Mouse (Mus musculus) heart, embryonic 11.5 days (tissue): ENCODE measurements at regions not wholly inside any gene's neighbourhood (a gene's known extent, or its start where the extent isn't known, plus 50 kb on each side); places are given as distances from the start of the nearest gene placed in this dataset.

Source experiments
- ATAC-seq: fragments of 200-750 bp; cut with Nextera tagmentation; replicated peaks from 2 replicates; pipeline ENCODE4 v1.8.0; 2017; ENCODE audit warnings: moderate library complexity; ENCODE audit not compliant: insufficient number of reproducible peaks, low FRiP score, low TSS enrichment
- H3K27ac ChIP-seq: fragments of 300-500 bp; sonication (generic); 2 replicates; pipeline ENCODE4 v1.5.1; 2014; ENCODE audit warnings: mild to moderate bottlenecking, low read depth, low read length
- H3K27me3 ChIP-seq: fragments of 300-500 bp; sonication (generic); 2 replicates; pipeline ENCODE4 v1.6.1; 2014; ENCODE audit warnings: mild to moderate bottlenecking, low read length, mixed read lengths; ENCODE audit not compliant: control insufficient read depth, insufficient read depth
- H3K36me3 ChIP-seq: fragments of 300-500 bp; sonication (generic); 2 replicates; pipeline ENCODE4 v1.6.1; 2014; ENCODE audit warnings: mild to moderate bottlenecking, low read length, moderate library complexity, mixed read lengths; ENCODE audit not compliant: control insufficient read depth, insufficient read depth
- H3K4me1 ChIP-seq: fragments of 300-500 bp; sonication (generic); 2 replicates; pipeline ENCODE4 v1.6.1; 2014; ENCODE audit warnings: low read length; ENCODE audit not compliant: control insufficient read depth, insufficient read depth
- H3K4me2 ChIP-seq: fragments of 300-500 bp; sonication (generic); 2 replicates; pipeline ENCODE4 v1.6.1; 2014; ENCODE audit warnings: mild to moderate bottlenecking, moderate library complexity
- H3K4me3 ChIP-seq: fragments of 300-500 bp; sonication (generic); 2 replicates; pipeline ENCODE4 v1.5.1; 2014; ENCODE audit warnings: low read depth, low read length
- H3K9ac ChIP-seq: fragments of 300-500 bp; sonication (generic); 2 replicates; pipeline ENCODE4 v1.6.1; 2014; ENCODE audit warnings: mild to moderate bottlenecking, low read depth, low read length, moderate library complexity
- H3K9me3 ChIP-seq: fragments of 300-500 bp; sonication (generic); replicated peaks from 2 replicates; pipeline ENCODE4 v1.6.1; 2016; ENCODE audit warnings: low read length; ENCODE audit not compliant: control insufficient read depth
- WGBS: fragments of 180-500 bp; shearing (Covaris S2); extraction: QIAGEN DNeasy Blood & Tissue Kit; methylation state at CpG from one replicate; pipeline ENCODE4 v1.1.7; 2014; ENCODE audit not compliant: insufficient replicate concordance; 5-methylcytosine and 5-hydroxymethylcytosine counted together

GRCm38 (mm10) chr5:100221005-100221583 is 61.5 kb upstream of the Tmem150c start:
- H3K4me2 ChIP-seq: no peak overlapping the region
- H3K4me3 ChIP-seq: no peak overlapping the region
- H3K27ac ChIP-seq: no peak overlapping the region
- no peak overlapping the region for H3K9ac ChIP-seq
- ATAC-seq: no peak
- no peaks in the 10 kb centered on the region for H3K36me3 ChIP-seq
- WGBS: 62% methylated on average over 10 of the region's 10 CpGs
- H3K4me1 ChIP-seq: no peaks in the 10 kb centered on the region
- no peaks in the 10 kb centered on the region for H3K9me3 ChIP-seq
- H3K27me3 ChIP-seq: peaks cover 3% of the 10 kb centered on the region

GRCm38 (mm10) chr5:100220320-100220719 is 60.7 kb upstream of the Tmem150c start:
- H3K4me3 ChIP-seq: no peak overlapping the region
- H3K27me3 ChIP-seq: peaks cover 3% of the 10 kb centered on the region
- no peaks in the 10 kb centered on the region for H3K9me3 ChIP-seq
- 84% methylated on average over 11 of the region's 11 CpGs for WGBS
- H3K4me1 ChIP-seq: peaks cover 2% of the 10 kb centered on the region; the same call in 1 of the 2 replicates
- no peak overlapping the region for H3K4me2 ChIP-seq
- no peak for ATAC-seq
- H3K27ac ChIP-seq: no peak overlapping the region
- no peak overlapping the region for H3K9ac ChIP-seq
- no peaks in the 10 kb centered on the region for H3K36me3 ChIP-seq

GRCm38 (mm10) chr5:100218256-100218851 is 58.7 kb upstream of the Tmem150c start:
- no peak overlapping the region for H3K27ac ChIP-seq
- no peak for ATAC-seq
- peaks cover 10% of the 10 kb centered on the region for H3K27me3 ChIP-seq
- no peaks in the 10 kb centered on the region for H3K9me3 ChIP-seq
- H3K36me3 ChIP-seq: no peaks in the 10 kb centered on the region
- no peak overlapping the region for H3K4me3 ChIP-seq
- WGBS: 76% methylated on average over 3 of the region's 3 CpGs
- H3K4me1 ChIP-seq: peaks cover 15% of the 10 kb centered on the region
- H3K9ac ChIP-seq: no peak overlapping the region
- no peak overlapping the region for H3K4me2 ChIP-seq

DNA sequence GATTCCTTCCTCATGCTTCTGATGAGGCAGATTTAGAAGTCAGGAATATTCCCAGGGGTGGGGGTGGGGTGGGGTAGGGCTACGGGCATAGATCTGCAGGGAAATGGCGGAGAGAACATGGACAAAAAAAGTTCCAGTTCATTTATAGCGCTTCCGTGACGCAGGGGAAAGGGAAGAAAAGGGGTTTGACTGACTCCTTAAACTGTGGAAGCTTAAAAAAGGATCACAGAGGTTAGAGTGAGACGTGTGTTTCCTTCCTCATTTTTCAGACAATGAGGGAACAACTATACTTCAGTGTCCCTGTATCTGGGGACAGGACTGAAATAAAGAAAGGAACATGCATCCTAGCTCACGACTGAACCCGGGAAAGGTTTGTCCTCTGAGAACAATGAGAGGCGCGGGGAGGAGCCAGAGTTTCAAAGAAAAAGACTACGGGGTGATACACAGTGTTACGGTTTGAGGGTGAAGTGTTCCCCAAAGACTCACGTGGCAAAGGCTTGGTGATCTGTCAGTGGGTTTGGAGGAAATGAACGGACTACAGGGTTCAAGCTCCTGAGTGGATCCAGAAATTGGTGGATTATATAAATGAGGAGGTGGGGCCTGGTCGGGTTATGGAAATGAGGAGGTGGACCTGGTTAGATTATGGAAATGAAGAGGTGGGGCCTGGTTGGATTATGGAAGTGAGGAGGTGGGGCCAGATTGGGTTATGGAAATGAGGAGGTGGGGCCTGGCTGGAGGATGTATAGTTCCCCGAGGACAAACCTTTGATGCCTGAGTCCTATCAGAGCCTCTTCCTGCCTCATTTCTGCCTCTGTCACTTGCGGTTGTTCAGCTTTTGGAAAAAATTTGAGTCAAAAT is 57.8 kb upstream of the Tmem150c start:
- 0 out of 2 replicates have a peak, but pooled peaks have one; percentile 10 for ATAC-seq
- no peaks in the 10 kb centered on the region for H3K36me3 ChIP-seq
- peaks cover 10% of the 10 kb centered on the region for H3K27me3 ChIP-seq
- H3K9ac ChIP-seq: no peak overlapping the region
- no peak overlapping the region for H3K27ac ChIP-seq
- H3K4me2 ChIP-seq: no peak overlapping the region
- no peak overlapping the region for H3K4me3 ChIP-seq
- WGBS: 36% methylated on average over 17 of the region's 17 CpGs
- peaks cover 15% of the 10 kb centered on the region for H3K4me1 ChIP-seq
- H3K9me3 ChIP-seq: no peaks in the 10 kb centered on the region

- 65% methylated on average over 8 of the region's 8 CpGs for WGBS
- no peak overlapping the region for H3K27ac ChIP-seq
- no peak overlapping the region for H3K4me2 ChIP-seq
- H3K36me3 ChIP-seq: no peaks in the 10 kb centered on the region
- ATAC-seq: no peak
- H3K4me3 ChIP-seq: no peak overlapping the region
- H3K9me3 ChIP-seq: no peaks in the 10 kb centered on the region
- no peak overlapping the region for H3K9ac ChIP-seq
- peaks cover 7% of the 10 kb centered on the region; the same call in 1 of the 2 replicates for H3K27me3 ChIP-seq
- peaks cover 21% of the 10 kb centered on the region for H3K4me1 ChIP-seq
Measured at GRCm38 (mm10) chr5:100213901-100214300, 54.3 kb upstream of the Tmem150c start.

GRCm38 (mm10) chr5:100210708-100211107 is 51.1 kb upstream of the Tmem150c start:
- H3K4me3 ChIP-seq: no peak overlapping the region
- WGBS: 49% methylated on average over 5 of the region's 5 CpGs
- no peaks in the 10 kb centered on the region for H3K9me3 ChIP-seq
- ATAC-seq: no peak
- no peak overlapping the region for H3K9ac ChIP-seq
- no peak overlapping the region for H3K27ac ChIP-seq
- no peaks in the 10 kb centered on the region for H3K36me3 ChIP-seq
- peaks cover 10% of the 10 kb centered on the region; the same call in 1 of the 2 replicates for H3K27me3 ChIP-seq
- peaks cover 22% of the 10 kb centered on the region for H3K4me1 ChIP-seq
- H3K4me2 ChIP-seq: no peak overlapping the region
